Mouse (Mus musculus): ENCODE measurements around the gene Scd2.
"Not testable (repeated sequence)": the region's sequence is repeated elsewhere in the genome, so short reads cannot be mapped to it uniquely, and the experiment has no call there.

Scd2 gene

GRCm38 (mm10) chr19:44292941-44293768, at the start of gene Scd2:
Gene Scd2, plus strand, starts transcription at chr19:44293674.
- DNase-seq (ENCODE audit: low spot score), result peak; percentile 84

- DNase-seq (ENCODE audit: low spot score), result peak; percentile 86
Observed at GRCm38 (mm10) chr19:44245761-44246171, 47.7 kb upstream of the Scd2 start.

- no peak for DNase-seq (ENCODE audit: low spot score)
Observed at GRCm38 (mm10) chr19:44246341-44246911, 47.0 kb upstream of the Scd2 start.

GRCm38 (mm10) chr19:44247281-44248080, 46.0 kb upstream of the Scd2 start:
- peak; percentile 61 for DNase-seq (ENCODE audit: low spot score)

GRCm38 (mm10) chr19:44248081-44248853, 45.2 kb upstream of the Scd2 start:
- peak; percentile 100 for DNase-seq (ENCODE audit: low spot score)

GRCm38 (mm10) chr19:44248854-44249351, 44.6 kb upstream of the Scd2 start:
- no peak for DNase-seq (ENCODE audit: low spot score)

- not testable (repeated sequence) for DNase-seq (ENCODE audit: low spot score)
Observed at GRCm38 (mm10) chr19:44251138-44251537, 42.3 kb upstream of the Scd2 start.

GRCm38 (mm10) chr19:44251936-44252558, 41.4 kb upstream of the Scd2 start:
- no peak for DNase-seq (ENCODE audit: low spot score)

- not testable (repeated sequence) for DNase-seq (ENCODE audit: low spot score)
Observed at GRCm38 (mm10) chr19:44254106-44254505, 39.4 kb upstream of the Scd2 start.

GRCm38 (mm10) chr19:44257377-44257966, 36.0 kb upstream of the Scd2 start:
- no peak for DNase-seq (ENCODE audit: low spot score)

- no peak for DNase-seq (ENCODE audit: low spot score)
Observed at GRCm38 (mm10) chr19:44259484-44259883, 34.0 kb upstream of the Scd2 start.

GRCm38 (mm10) chr19:44260487-44260886, 33.0 kb upstream of the Scd2 start:
- DNase-seq (ENCODE audit: low spot score), result no peak

- DNase-seq (ENCODE audit: low spot score), result no peak
Observed at GRCm38 (mm10) chr19:44261774-44262173, 31.7 kb upstream of the Scd2 start.

- DNase-seq (ENCODE audit: low spot score), result no peak
Observed at GRCm38 (mm10) chr19:44263581-44263980, 29.9 kb upstream of the Scd2 start.

- DNase-seq (ENCODE audit: low spot score), result no peak
Observed at GRCm38 (mm10) chr19:44264226-44264625, 29.2 kb upstream of the Scd2 start.

GRCm38 (mm10) chr19:44265300-44265699, 28.2 kb upstream of the Scd2 start:
- DNase-seq (ENCODE audit: low spot score), result no peak

GRCm38 (mm10) chr19:44265911-44266337, 27.6 kb upstream of the Scd2 start:
- DNase-seq (ENCODE audit: low spot score), result peak; percentile 73

- no peak for DNase-seq (ENCODE audit: low spot score)
Observed at GRCm38 (mm10) chr19:44266458-44266823, 27.0 kb upstream of the Scd2 start.

- peak; percentile 97 for DNase-seq (ENCODE audit: low spot score)
Observed at GRCm38 (mm10) chr19:44266824-44267498, 26.5 kb upstream of the Scd2 start.

- no peak for DNase-seq (ENCODE audit: low spot score)
Observed at GRCm38 (mm10) chr19:44267499-44268002, 25.9 kb upstream of the Scd2 start.
